Mouse (Mus musculus) E14TG2a.4 (cell line): ENCODE data around the gene Hoxb3.

Experiments
- H3K27me3 ChIP-seq: 2 replicates; pipeline ENCODE4 v1.6.1; 2014; ENCODE audit warnings: low read length, control low read depth; ENCODE audit not compliant: insufficient read depth
- H3K36me3 ChIP-seq: 2 replicates; pipeline ENCODE4 v1.6.1; 2014; ENCODE audit warnings: low read length, control low read depth; ENCODE audit not compliant: insufficient read depth
- H3K4me1 ChIP-seq: replicated peaks from 2 replicates; pipeline ENCODE4 v1.6.1; 2014; ENCODE audit warnings: low read depth, low read length, control low read depth
- H3K4me3 ChIP-seq: replicated peaks from 2 replicates; pipeline ENCODE4 v1.5.1; 2014; ENCODE audit warnings: mild to moderate bottlenecking, low read length
- H3K9me3 ChIP-seq: 2 replicates; pipeline ENCODE4 v1.6.1; 2014; ENCODE audit warnings: low read length, control low read depth
- CTCF ChIP-seq: conservative IDR thresholded peaks from 2 replicates; pipeline ENCODE4 v1.5.1; 2014; ENCODE audit warnings: low read length
- NANOG ChIP-seq: IDR thresholded peaks from 2 replicates; pipeline ENCODE4 v1.6.1; 2014; ENCODE audit warnings: borderline replicate concordance, low read length, mixed read lengths
- POU5F1 ChIP-seq: IDR thresholded peaks from 2 replicates; pipeline ENCODE4 v1.6.1; 2014; ENCODE audit warnings: low read length, borderline replicate concordance

Hoxb3 gene

GRCm38 (mm10) chr11:96313806-96314428 lies 9.2 kb upstream of the Hoxb3 start:
- Histone ChIP-seq H3K4me1 (peaks cover 45% of the 10 kb centered on the region), H3K4me3 (no peak overlapping the region), H3K27me3 (peaks cover 98% of the 10 kb centered on the region), H3K9me3 (no peaks in the 10 kb centered on the region), H3K36me3 (no peaks in the 10 kb centered on the region)
- TF ChIP-seq NANOG = no peak
- TF ChIP-seq POU5F1 = no peak
- TF ChIP-seq CTCF = no peak

GRCm38 (mm10) chr11:96314671-96315343 lies 8.3 kb upstream of the Hoxb3 start:
- Histone ChIP-seq H3K9me3 (no peaks in the 10 kb centered on the region), H3K27me3 (peaks cover 98% of the 10 kb centered on the region), H3K4me1 (peaks cover 53% of the 10 kb centered on the region), H3K4me3 (no peak overlapping the region; the same call in 1 of the 2 replicates), H3K36me3 (no peaks in the 10 kb centered on the region)
- no peak for TF ChIP-seq NANOG
- no peak for TF ChIP-seq POU5F1
- TF ChIP-seq CTCF = no peak

- Histone ChIP-seq H3K4me1 (peaks cover 56% of the 10 kb centered on the region), H3K27me3 (peaks cover 98% of the 10 kb centered on the region), H3K9me3 (no peaks in the 10 kb centered on the region), H3K36me3 (no peaks in the 10 kb centered on the region), H3K4me3 (no peak overlapping the region)
- TF ChIP-seq NANOG (no peak), POU5F1 (no peak), CTCF (no peak)
These were observed 7.8 kb upstream of the Hoxb3 start for GRCm38 (mm10) chr11:96315344-96315681.

- H3K36me3 ChIP-seq = no peaks in the 10 kb centered on the region
- H3K4me3 ChIP-seq = no peak overlapping the region
- peaks cover 98% of the 10 kb centered on the region for H3K27me3 ChIP-seq
- H3K9me3 ChIP-seq = no peaks in the 10 kb centered on the region
- H3K4me1 ChIP-seq = peaks cover 39% of the 10 kb centered on the region
- TF ChIP-seq CTCF (no peak), NANOG (no peak), POU5F1 (no peak)
These were observed 6.2 kb upstream of the Hoxb3 start for GRCm38 (mm10) chr11:96316696-96317607.

GRCm38 (mm10) chr11:96317608-96318367 lies 5.3 kb upstream of the Hoxb3 start, which contains the start of gene Hoxb4:
Gene Hoxb4, plus strand, starts transcription at chr11:96318267.
- TF ChIP-seq NANOG (no peak), POU5F1 (no peak), CTCF (no peak)
- no peaks in the 10 kb centered on the region for H3K36me3 ChIP-seq
- H3K27me3 ChIP-seq = peaks cover 98% of the 10 kb centered on the region
- peak within 1 kb of the TSS; percentile 70 for H3K4me3 ChIP-seq
- H3K4me1 ChIP-seq = peaks cover 32% of the 10 kb centered on the region
- H3K9me3 ChIP-seq = no peaks in the 10 kb centered on the region

GRCm38 (mm10) chr11:96318368-96319070 lies 4.6 kb upstream of the Hoxb3 start:
- TF ChIP-seq POU5F1 (no peak), CTCF (no peak), NANOG (no peak)
- Histone ChIP-seq H3K9me3 (no peaks in the 10 kb centered on the region), H3K4me3 (peak overlapping the region; percentile 70), H3K27me3 (peaks cover 98% of the 10 kb centered on the region), H3K4me1 (peaks cover 31% of the 10 kb centered on the region), H3K36me3 (no peaks in the 10 kb centered on the region)

- Histone ChIP-seq H3K9me3 (no peaks in the 10 kb centered on the region), H3K4me1 (peaks cover 35% of the 10 kb centered on the region), H3K27me3 (peaks cover 98% of the 10 kb centered on the region), H3K4me3 (peak overlapping the region; percentile 70), H3K36me3 (no peaks in the 10 kb centered on the region)
- TF ChIP-seq NANOG = no peak
- no peak for TF ChIP-seq CTCF
- TF ChIP-seq POU5F1 = no peak
These were observed 3.8 kb upstream of the Hoxb3 start for GRCm38 (mm10) chr11:96319071-96319902.
